Mouse (Mus musculus) heart, adult 11 months (tissue): ENCODE data around the gene Cd9.

Experiments
- DNase-seq: peaks from one replicate; pipeline ENCODE4 v3.0.0; 2022

Cd9 gene

DNA sequence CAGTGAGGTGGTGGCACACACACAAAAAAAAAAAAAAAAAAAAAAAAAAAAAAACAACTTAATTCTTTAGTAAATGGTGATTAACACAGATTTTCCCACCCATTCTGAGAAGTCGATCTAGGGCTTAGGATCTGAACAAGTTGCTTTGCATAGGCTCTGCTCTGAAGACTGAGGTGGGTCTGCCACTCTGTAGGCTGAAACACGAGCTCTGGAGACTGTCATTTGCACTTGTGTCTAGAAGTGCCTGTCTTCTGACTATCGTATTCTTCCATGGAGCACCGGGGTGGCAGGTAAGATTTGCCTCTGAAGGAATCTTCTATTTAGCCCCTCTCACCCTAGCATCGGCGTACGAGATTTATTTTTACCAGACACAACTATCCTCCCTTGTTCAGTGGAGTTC, 62.1 kb downstream of the Cd9 start:
- no peak for DNase-seq

DNA sequence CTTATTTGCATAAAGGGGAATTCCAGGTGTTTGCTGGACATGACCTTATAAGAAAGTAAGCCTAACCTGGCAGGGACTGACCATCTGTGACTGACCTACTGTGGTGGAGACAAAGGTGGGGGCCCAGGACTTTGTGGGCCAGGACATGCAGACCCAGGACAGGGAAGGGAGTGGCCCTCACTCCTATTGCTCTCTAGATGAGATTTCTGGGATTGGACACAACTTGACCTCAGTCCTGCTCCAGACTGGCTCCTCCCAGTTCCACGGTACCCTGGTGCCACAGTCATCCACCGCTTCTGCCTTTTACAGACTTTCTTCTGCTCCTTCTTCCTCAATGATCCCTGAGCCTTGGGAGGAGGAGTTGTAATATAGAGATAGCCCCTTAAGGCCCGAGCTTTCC, 63.6 kb downstream of the Cd9 start:
- DNase-seq = no peak

- DNase-seq = no peak
Measured at GRCm38 (mm10) chr6:125430358-125430958, 64.1 kb downstream of the Cd9 start.

- no peak for DNase-seq
Measured at GRCm38 (mm10) chr6:125429741-125430140, 64.8 kb downstream of the Cd9 start.

GRCm38 (mm10) chr6:125426383-125427360, 67.9 kb downstream of the Cd9 start:
- DNase-seq = peak; percentile 98

- peak; percentile 89 for DNase-seq
Measured at GRCm38 (mm10) chr6:125425205-125426090, 69.1 kb downstream of the Cd9 start.

- peak; percentile 89 for DNase-seq
Measured at GRCm38 (mm10) chr6:125424156-125424555, 70.4 kb downstream of the Cd9 start.

DNA sequence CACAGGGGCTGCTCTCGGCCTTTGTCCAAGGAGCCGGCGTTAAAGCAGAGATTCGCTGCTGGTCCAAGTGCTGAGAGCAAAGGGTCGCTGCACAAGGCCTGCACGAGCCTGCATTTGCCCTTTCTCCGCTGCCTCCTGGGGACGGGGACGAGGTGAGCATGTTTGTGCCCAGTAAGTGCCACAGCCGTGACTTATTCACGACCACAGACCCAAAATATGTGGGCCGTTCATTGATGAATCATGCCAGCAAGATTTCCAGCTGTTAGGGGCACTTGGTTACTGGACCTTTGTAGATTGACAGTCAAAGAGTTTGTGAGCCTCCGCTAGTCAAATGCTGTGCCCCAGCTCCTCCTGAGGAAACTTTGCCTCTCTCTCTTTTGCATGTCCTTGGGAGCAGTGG, 71.1 kb downstream of the Cd9 start:
- DNase-seq = peak; percentile 82

DNA sequence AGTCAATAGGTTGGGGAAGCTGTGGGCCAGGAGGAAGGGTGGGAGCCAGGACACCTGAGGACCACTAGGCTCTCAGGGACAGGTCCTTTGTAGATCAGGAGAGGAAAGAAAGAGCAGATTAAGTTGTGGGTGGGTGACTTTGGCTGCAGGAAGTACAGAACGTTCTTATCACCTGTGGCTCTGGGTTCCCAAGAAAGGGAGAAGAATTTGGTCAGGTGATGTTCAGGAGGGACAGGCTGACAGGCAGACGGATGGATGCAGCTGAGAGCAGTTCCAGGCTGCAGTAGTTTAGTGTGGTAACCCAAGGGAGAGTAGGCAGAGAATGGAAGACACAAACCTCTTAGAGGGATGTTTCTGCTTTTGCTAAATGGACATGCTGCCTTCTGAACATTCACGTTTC, 71.5 kb downstream of the Cd9 start:
- peak; percentile 72 for DNase-seq

- peak; percentile 97 for DNase-seq
Measured at GRCm38 (mm10) chr6:125422051-125422822, 72.4 kb downstream of the Cd9 start.

DNA sequence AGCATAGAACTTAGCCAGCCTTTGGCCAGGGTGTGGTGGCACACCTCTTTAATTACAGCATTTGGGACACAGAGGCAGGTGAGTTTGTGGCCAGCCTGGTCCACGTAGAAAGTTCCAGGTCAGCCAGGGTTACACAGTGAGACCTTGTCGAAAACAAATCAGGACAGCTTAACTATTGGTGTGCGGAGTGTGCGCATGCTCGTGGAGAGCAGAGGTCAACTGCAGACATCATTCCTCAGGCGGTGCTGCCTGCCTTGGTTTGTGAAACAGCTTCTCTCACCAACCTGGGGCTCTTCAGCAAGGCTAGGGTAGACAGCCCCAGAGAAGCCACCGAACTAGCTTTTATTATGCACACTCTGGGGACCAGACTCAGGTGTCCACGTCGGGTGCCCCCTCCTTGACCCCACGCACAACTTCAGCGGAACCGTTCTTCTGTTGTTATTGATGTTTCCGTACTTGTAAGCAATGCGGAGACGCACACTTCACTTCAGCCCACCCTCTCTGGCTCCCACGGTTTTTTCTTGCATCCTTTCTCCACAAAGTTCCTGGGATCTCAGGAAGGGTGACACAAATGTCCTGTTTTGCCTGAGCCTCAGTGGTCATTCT, 74.0 kb downstream of the Cd9 start:
- DNase-seq = peak; percentile 88

GRCm38 (mm10) chr6:125418744-125419143, 75.8 kb downstream of the Cd9 start:
- peak; percentile 95 for DNase-seq

DNA sequence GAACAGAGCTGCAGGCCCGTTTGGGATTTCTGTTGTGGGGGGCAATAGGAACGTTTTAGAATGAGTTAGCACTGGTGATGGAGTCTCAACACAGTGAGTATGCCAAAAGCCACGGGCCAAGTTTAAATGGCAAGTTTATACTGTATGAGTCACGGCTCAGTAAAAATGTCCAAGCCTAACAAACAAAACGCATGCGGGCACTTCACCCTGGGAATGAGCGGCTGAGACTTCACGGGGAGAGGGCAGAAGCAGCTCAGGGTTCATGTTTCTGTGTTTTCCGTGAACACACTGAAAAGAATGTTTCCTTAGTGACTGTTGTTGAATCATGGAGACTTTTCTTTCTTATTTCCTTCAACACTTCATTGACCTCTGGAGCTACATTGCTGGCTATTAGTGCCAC, 81.3 kb downstream of the Cd9 start:
- peak; percentile 53 for DNase-seq

GRCm38 (mm10) chr6:125411661-125412060, 82.9 kb downstream of the Cd9 start:
- peak; percentile 70 for DNase-seq

- DNase-seq = peak; percentile 90
Measured at GRCm38 (mm10) chr6:125410995-125411547, 83.5 kb downstream of the Cd9 start.

GRCm38 (mm10) chr6:125410551-125410950, 84.0 kb downstream of the Cd9 start:
- peak; percentile 89 for DNase-seq
